Mouse (Mus musculus): ENCODE measurements around the gene Prrc2b. TPM values are rescaled to one million over a fixed set of nuclear protein-coding genes. Genes with fewer than 3 reads are reported as not detected.

The Prrc2b gene
- polyA plus RNA-seq, 1 experiment, result 43.5 TPM

GRCm38 (mm10) chr2:32112548-32112947 lies 38.3 kb upstream of the Prrc2b start:
- Histone ChIP-seq H3K27ac (ENCODE audit: insufficient read depth, low read depth, low read length) (no peak overlapping the region), H3K36me3 (ENCODE audit: control insufficient read depth, insufficient read depth, low read length) (no peaks in the 10 kb centered on the region), H3K27me3 (replicated peaks; ENCODE audit: control insufficient read depth, insufficient read depth, low read length) (no peaks in the 10 kb centered on the region), H3K4me3 (ENCODE audit: insufficient read depth, low read depth, low read length) (no peak overlapping the region), H3K4me1 (ENCODE audit: control insufficient read depth, insufficient read depth, low read length) (no peaks in the 10 kb centered on the region)
- DNase-seq, result no peak
- TF ChIP-seq CTCF (conservative IDR thresholded peaks at IDR 0.05; ENCODE audit: insufficient read depth, insufficient read length, low read depth, low read length) (no peak), POLR2A (IDR thresholded peaks at IDR 0.05; ENCODE audit: low read depth, low read length) (no peak)
- 72% methylated on average over 2 of the region's 2 CpGs for WGBS

DNA sequence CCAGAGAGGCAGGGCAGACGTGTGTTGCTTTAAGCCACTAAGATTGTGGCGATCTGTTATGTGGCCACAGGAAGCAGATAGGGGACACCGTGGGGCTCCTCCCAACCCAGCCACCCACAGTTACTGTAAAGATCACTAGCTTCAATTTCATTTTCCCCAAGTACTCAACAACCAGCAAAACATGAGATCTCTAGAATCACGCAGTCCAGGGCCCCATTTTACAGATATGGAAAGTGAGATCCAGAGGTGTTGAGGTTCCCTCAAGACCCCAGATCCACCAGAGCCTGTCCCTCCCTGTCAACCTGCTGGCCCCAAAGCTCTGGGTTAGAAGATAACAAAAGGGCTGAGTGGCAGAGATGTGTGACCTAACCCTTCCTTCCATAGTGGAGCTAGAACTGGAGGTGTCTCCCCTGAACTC lies 35.0 kb upstream of the Prrc2b start:
- WGBS, result 94% methylated on average over 4 of the region's 4 CpGs
- H3K4me1 ChIP-seq (ENCODE audit: control insufficient read depth, insufficient read depth, low read length), result no peaks in the 10 kb centered on the region
- H3K27ac ChIP-seq (ENCODE audit: insufficient read depth, low read depth, low read length), result no peak overlapping the region
- no peak overlapping the region for H3K4me3 ChIP-seq (ENCODE audit: insufficient read depth, low read depth, low read length)
- H3K36me3 ChIP-seq (ENCODE audit: control insufficient read depth, insufficient read depth, low read length), result no peaks in the 10 kb centered on the region
- DNase-seq, result no peak
- H3K27me3 ChIP-seq (replicated peaks; ENCODE audit: control insufficient read depth, insufficient read depth, low read length), result no peaks in the 10 kb centered on the region
- TF ChIP-seq POLR2A (IDR thresholded peaks at IDR 0.05; ENCODE audit: low read depth, low read length), result no peak
- TF ChIP-seq CTCF (conservative IDR thresholded peaks at IDR 0.05; ENCODE audit: insufficient read depth, insufficient read length, low read depth, low read length), result no peak

DNA sequence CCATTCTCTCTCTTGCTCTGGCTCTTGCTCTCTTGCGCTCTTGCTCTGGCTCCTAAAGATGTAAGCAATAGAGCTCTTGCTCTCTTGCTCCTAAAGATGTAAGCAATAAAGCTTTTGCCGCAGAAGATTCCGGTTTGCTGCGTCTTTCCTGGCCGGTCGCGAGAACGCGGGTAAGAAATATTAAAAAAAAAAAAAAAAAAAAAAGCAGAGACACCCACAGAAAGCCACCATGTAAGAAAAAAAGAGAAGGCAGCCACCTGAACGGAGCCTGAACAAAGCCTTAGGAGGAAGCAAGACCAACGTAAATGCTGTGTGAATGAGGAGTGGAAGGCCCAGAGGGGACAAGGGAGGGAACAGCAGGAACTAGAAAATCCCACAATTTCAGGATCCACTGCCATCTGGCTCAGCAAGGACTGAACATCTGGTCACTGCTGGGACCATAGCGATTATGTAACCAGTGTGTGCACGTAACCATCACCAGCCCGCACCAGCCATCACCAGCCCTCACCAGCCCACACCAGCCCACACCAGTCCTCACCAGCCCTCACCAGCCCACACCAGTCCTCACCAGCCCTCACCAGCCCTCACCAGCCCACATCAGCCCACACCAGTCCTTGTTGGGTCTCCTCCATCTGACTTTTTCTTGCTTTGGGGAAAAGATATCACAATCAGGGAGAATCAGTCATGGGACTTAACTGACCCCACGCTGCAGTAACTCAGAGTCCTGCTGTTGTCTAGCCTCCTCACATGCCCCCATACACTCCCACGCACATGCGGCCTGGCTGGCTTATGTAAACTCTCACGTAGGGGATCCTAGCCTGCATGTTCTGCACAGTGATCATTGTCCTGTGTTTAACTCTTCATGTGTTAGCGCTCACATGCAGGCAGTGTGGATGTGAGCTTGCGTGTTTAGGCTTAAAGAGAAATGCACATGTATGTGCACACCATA lies 30.8 kb upstream of the Prrc2b start:
- H3K27ac ChIP-seq (ENCODE audit: insufficient read depth, low read depth, low read length), result no peak overlapping the region
- H3K36me3 ChIP-seq (ENCODE audit: control insufficient read depth, insufficient read depth, low read length), result no peaks in the 10 kb centered on the region
- H3K4me1 ChIP-seq (ENCODE audit: control insufficient read depth, insufficient read depth, low read length), result no peaks in the 10 kb centered on the region
- no peak for TF ChIP-seq POLR2A (IDR thresholded peaks at IDR 0.05; ENCODE audit: low read depth, low read length)
- no peak for TF ChIP-seq CTCF (conservative IDR thresholded peaks at IDR 0.05; ENCODE audit: insufficient read depth, insufficient read length, low read depth, low read length)
- no peak overlapping the region for H3K4me3 ChIP-seq (ENCODE audit: insufficient read depth, low read depth, low read length)
- H3K27me3 ChIP-seq (replicated peaks; ENCODE audit: control insufficient read depth, insufficient read depth, low read length), result no peaks in the 10 kb centered on the region
- 86% methylated on average over 20 of the region's 20 CpGs for WGBS
- no peak for DNase-seq

DNA sequence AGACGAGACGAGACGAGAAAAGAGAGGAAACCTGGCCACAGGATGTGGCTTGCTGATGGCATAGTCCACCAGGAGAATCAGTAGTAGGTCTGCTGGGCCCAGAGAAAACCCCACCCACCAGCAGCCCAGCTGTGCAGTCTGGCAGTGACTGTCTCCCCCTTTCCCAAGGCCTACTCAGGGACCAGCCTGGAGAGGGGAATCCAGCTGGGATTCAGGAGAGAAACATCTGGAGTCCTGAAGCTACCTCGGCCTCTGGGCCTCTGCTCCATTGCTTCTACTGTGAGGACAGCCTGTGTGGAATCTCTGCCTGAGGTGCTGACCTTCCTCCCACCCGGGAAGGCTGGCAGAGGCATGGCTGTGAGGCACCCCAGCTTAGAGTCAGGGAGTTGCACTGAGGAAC lies 29.7 kb upstream of the Prrc2b start:
- no peak overlapping the region for H3K27ac ChIP-seq (ENCODE audit: insufficient read depth, low read depth, low read length)
- no peaks in the 10 kb centered on the region for H3K4me1 ChIP-seq (ENCODE audit: control insufficient read depth, insufficient read depth, low read length)
- DNase-seq, result no peak
- WGBS, result 61% methylated on average over 5 of the region's 5 CpGs
- H3K4me3 ChIP-seq (ENCODE audit: insufficient read depth, low read depth, low read length), result no peak overlapping the region
- H3K27me3 ChIP-seq (replicated peaks; ENCODE audit: control insufficient read depth, insufficient read depth, low read length), result no peaks in the 10 kb centered on the region
- TF ChIP-seq POLR2A (IDR thresholded peaks at IDR 0.05; ENCODE audit: low read depth, low read length), result no peak
- no peak for TF ChIP-seq CTCF (conservative IDR thresholded peaks at IDR 0.05; ENCODE audit: insufficient read depth, insufficient read length, low read depth, low read length)
- no peaks in the 10 kb centered on the region for H3K36me3 ChIP-seq (ENCODE audit: control insufficient read depth, insufficient read depth, low read length)

DNA sequence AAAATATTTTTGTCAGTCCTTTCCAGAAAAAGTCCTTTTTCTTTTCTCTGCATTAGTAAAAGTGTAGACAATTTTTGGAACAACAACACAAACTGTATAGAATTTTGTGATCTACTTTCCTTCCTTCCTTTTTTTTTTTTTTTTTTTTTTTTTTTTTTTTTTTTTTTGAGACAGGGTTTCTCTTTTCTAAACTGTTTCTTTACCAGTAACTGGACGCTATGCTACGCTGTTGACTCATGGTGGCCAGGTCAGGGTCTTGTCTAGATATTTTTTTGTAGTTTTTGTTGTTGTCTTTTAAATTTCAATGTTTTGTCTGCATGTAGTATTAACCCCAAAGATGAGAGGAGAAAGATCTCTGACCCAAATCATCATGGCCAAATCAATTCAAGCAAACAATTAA lies 29.1 kb upstream of the Prrc2b start:
- Histone ChIP-seq H3K36me3 (ENCODE audit: control insufficient read depth, insufficient read depth, low read length) (no peaks in the 10 kb centered on the region), H3K27ac (ENCODE audit: insufficient read depth, low read depth, low read length) (no peak overlapping the region), H3K4me1 (ENCODE audit: control insufficient read depth, insufficient read depth, low read length) (no peaks in the 10 kb centered on the region), H3K27me3 (replicated peaks; ENCODE audit: control insufficient read depth, insufficient read depth, low read length) (no peaks in the 10 kb centered on the region), H3K4me3 (ENCODE audit: insufficient read depth, low read depth, low read length) (no peak overlapping the region)
- TF ChIP-seq POLR2A (IDR thresholded peaks at IDR 0.05; ENCODE audit: low read depth, low read length) (no peak), CTCF (conservative IDR thresholded peaks at IDR 0.05; ENCODE audit: insufficient read depth, insufficient read length, low read depth, low read length) (no peak)
- 87% methylated on average over 2 of the region's 2 CpGs for WGBS
- no peak for DNase-seq

- no peak for TF ChIP-seq CTCF (conservative IDR thresholded peaks at IDR 0.05; ENCODE audit: insufficient read depth, insufficient read length, low read depth, low read length)
- no peak for TF ChIP-seq POLR2A (IDR thresholded peaks at IDR 0.05; ENCODE audit: low read depth, low read length)
- 44% methylated on average over 16 of the region's 16 CpGs for WGBS
- Histone ChIP-seq H3K4me3 (ENCODE audit: insufficient read depth, low read depth, low read length) (no peak overlapping the region), H3K27me3 (replicated peaks; ENCODE audit: control insufficient read depth, insufficient read depth, low read length) (no peaks in the 10 kb centered on the region), H3K27ac (ENCODE audit: insufficient read depth, low read depth, low read length) (no peak overlapping the region), H3K4me1 (ENCODE audit: control insufficient read depth, insufficient read depth, low read length) (no peaks in the 10 kb centered on the region), H3K36me3 (ENCODE audit: control insufficient read depth, insufficient read depth, low read length) (no peaks in the 10 kb centered on the region)
- DNase-seq, result no peak
Observed at GRCm38 (mm10) chr2:32127653-32128535, 23.0 kb upstream of the Prrc2b start.

GRCm38 (mm10) chr2:32128536-32128841 lies 22.4 kb upstream of the Prrc2b start:
- Histone ChIP-seq H3K36me3 (ENCODE audit: control insufficient read depth, insufficient read depth, low read length) (no peaks in the 10 kb centered on the region), H3K4me3 (ENCODE audit: insufficient read depth, low read depth, low read length) (no peak overlapping the region), H3K27me3 (replicated peaks; ENCODE audit: control insufficient read depth, insufficient read depth, low read length) (no peaks in the 10 kb centered on the region), H3K27ac (ENCODE audit: insufficient read depth, low read depth, low read length) (no peak overlapping the region), H3K4me1 (ENCODE audit: control insufficient read depth, insufficient read depth, low read length) (no peaks in the 10 kb centered on the region)
- 85% methylated on average over 5 of the region's 5 CpGs for WGBS
- TF ChIP-seq POLR2A (IDR thresholded peaks at IDR 0.05; ENCODE audit: low read depth, low read length) (no peak), CTCF (conservative IDR thresholded peaks at IDR 0.05; ENCODE audit: insufficient read depth, insufficient read length, low read depth, low read length) (no peak)
- no peak for DNase-seq

Measured in kidney, adult 2 months (tissue).